Mouse (Mus musculus): Measurements from ENCODE around the gene Bbs9. TPM values are rescaled to one million over a fixed set of nuclear protein-coding genes. Genes with fewer than 3 reads are reported as not detected.
A peak's percentile ranks its signal among the peaks of the same experiment; 100 is the strongest.

The Bbs9 gene
- total and polyA plus RNA-seq, 3 experiments: 6.9 to 9.1 (median 7.8) TPM

DNA sequence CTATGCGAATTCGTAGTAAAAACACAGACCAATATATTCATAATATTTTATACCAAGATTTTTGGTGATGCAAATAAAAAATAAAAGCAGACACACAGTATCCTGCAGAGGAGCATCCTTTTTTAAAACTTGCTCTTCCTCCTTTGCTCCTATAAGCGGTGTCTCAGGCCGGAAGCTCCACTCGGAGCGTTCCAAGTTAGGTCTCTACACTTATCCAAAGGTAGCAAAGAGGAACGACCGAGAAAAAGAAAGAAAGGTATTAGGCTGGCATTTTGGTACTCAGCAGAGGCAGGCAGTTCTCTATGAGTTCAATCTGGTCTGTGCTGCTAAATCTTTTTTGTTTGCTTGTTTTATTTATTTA is 6.6 kb upstream of the Bbs9 start:
- dilution Hi-C loops (cut with MboI; ENCODE audit: extremely low pct_ligation_motif_present, extremely low pct_unique_long_range_greater_than_20kb, low sequenced_read_pairs): no loop called here
- DNase-seq (ENCODE audit: extremely low read depth): no peak
- H3K27ac ChIP-seq (ENCODE audit: insufficient read depth, low read depth): no peak overlapping the region
- peaks cover 7% of the 10 kb centered on the region for H3K79me2 ChIP-seq (replicated peaks; ENCODE audit: control insufficient read depth, extremely low read depth, insufficient read depth, poor library complexity, severe bottlenecking)
- 0 out of 4 replicates have a peak, but pooled peaks cover 0 to 7% of the 10 kb centered on the region in 2 experiments for H3K4me1 ChIP-seq (ENCODE audit: control insufficient read depth in 1 of 2, insufficient read depth in 2 of 2)
- no peak for TF ChIP-seq E2F4 (IDR thresholded peaks at IDR 0.05; ENCODE audit: insufficient replicate concordance, low read depth, low read length)
- TF ChIP-seq CTCF (conservative IDR thresholded peaks at IDR 0.05 in 1 of 2, IDR thresholded peaks at IDR 0.05 in 1 of 2; ENCODE audit: low read depth in 2 of 2, low read length in 2 of 2): no peak
- no peak for TF ChIP-seq ETS1 (conservative IDR thresholded peaks at IDR 0.05; ENCODE audit: low read depth, low read length)
- no peak for TF ChIP-seq IRF4 (IDR thresholded peaks at IDR 0.05; ENCODE audit: low read depth, low read length)
- TF ChIP-seq UBTF (IDR thresholded peaks at IDR 0.05; ENCODE audit: low read depth, low read length): no peak
- no peak for TF ChIP-seq USF2 (conservative IDR thresholded peaks at IDR 0.05; ENCODE audit: low read depth, low read length)
- no peak for TF ChIP-seq JUND (conservative IDR thresholded peaks at IDR 0.05; ENCODE audit: low read depth, low read length)
- no peak for TF ChIP-seq MEF2A (IDR thresholded peaks at IDR 0.05; ENCODE audit: borderline replicate concordance, low read depth, low read length)
- TF ChIP-seq MAX (IDR thresholded peaks at IDR 0.05; ENCODE audit: low read length): no peak
- no peak for TF ChIP-seq ZC3H11A (IDR thresholded peaks at IDR 0.05; ENCODE audit: low read depth, low read length)
- no peak for TF ChIP-seq CHD1 (IDR thresholded peaks at IDR 0.05; ENCODE audit: low read depth, low read length)
- TF ChIP-seq GABPA (IDR thresholded peaks at IDR 0.05; ENCODE audit: insufficient replicate concordance, low read depth, low read length): no peak
- no peak for TF ChIP-seq PAX5 (IDR thresholded peaks at IDR 0.05; ENCODE audit: low read length)
- no peak for TF ChIP-seq SIN3A (IDR thresholded peaks at IDR 0.05; ENCODE audit: low read length)
- TF ChIP-seq HCFC1 (IDR thresholded peaks at IDR 0.05; ENCODE audit: low read depth, low read length): no peak
- no peak for TF ChIP-seq MYC (IDR thresholded peaks at IDR 0.05; ENCODE audit: low read depth, low read length)
- no peak for TF ChIP-seq EP300 (IDR thresholded peaks at IDR 0.05; ENCODE audit: low read length)
- TF ChIP-seq TCF12 (IDR thresholded peaks at IDR 0.05; ENCODE audit: low read depth, low read length): no peak
- in situ Hi-C loops (cut with MboI; ENCODE audit: low pct_ligation_motif_present, low pct_unique_long_range_greater_than_20kb, low sequenced_read_pairs): no loop called here
- H3K9ac ChIP-seq (ENCODE audit: insufficient read depth, low read depth): peak overlapping the region; percentile 73; the same call in 1 of the 2 replicates
- H3K27me3 ChIP-seq (replicated peaks): no peaks in the 10 kb centered on the region
- H3K4me3 ChIP-seq (replicated peaks in 1 of 3; ENCODE audit: low read depth in 2 of 3, low read length in 2 of 3, poor library complexity in 1 of 3): peak overlapping the region in 2 of 3 experiments; percentile 65 to 84
- peak overlapping the region; percentile 55; the same call in 1 of the 2 replicates for H3K4me2 ChIP-seq (ENCODE audit: insufficient read depth, low read depth, poor library complexity, severe bottlenecking)
- H3K9me3 ChIP-seq (replicated peaks; ENCODE audit: low read length): no peaks in the 10 kb centered on the region
- H3K36me3 ChIP-seq (replicated peaks in 1 of 2; ENCODE audit: control insufficient read depth in 1 of 2, insufficient read depth in 1 of 2, low read length in 1 of 2): peaks cover 10 to 22% of the 10 kb centered on the region in 2 experiments

DNA sequence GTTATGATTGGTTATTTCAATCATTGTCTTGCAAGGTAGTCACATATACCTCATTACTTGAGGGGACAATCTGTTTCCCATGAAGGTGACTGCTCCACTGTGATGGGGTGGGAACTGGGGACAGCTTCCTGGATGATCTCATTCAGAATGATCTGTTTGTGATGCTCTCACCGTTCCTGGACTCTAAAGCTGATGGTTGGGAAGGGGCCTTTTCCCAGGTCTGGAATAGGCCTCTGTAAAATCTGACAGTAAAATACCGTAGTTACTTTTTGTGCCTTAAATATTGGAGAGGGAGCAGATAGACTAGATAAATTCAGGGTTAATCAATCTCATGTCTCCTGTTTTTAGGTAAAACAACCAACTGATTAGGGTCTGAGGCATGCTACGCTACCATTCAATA is 5.9 kb upstream of the Bbs9 start, which contains the start of gene Rp9:
Gene Rp9 (minus strand): TSS at position 101 of the 400 bp plus-strand sequence.
- in situ Hi-C loops (cut with MboI; ENCODE audit: low pct_ligation_motif_present, low pct_unique_long_range_greater_than_20kb, low sequenced_read_pairs) (no loop called here), dilution Hi-C loops (cut with MboI; ENCODE audit: extremely low pct_ligation_motif_present, extremely low pct_unique_long_range_greater_than_20kb, low sequenced_read_pairs) (no loop called here)
- no peaks in the 10 kb centered on the region for H3K9me3 ChIP-seq (replicated peaks; ENCODE audit: low read length)
- H3K36me3 ChIP-seq (replicated peaks in 1 of 2; ENCODE audit: control insufficient read depth in 1 of 2, insufficient read depth in 1 of 2, low read length in 1 of 2): peaks cover 7 to 15% of the 10 kb centered on the region in 2 experiments
- DNase-seq (ENCODE audit: extremely low read depth): no peak
- H3K4me1 ChIP-seq (ENCODE audit: control insufficient read depth in 1 of 2, insufficient read depth in 2 of 2): 0 out of 4 replicates have a peak, but pooled peaks cover 0 to 7% of the 10 kb centered on the region in 2 experiments
- H3K27ac ChIP-seq (ENCODE audit: insufficient read depth, low read depth): no peak within 1 kb of the TSS
- peaks cover 7% of the 10 kb centered on the region for H3K79me2 ChIP-seq (replicated peaks; ENCODE audit: control insufficient read depth, extremely low read depth, insufficient read depth, poor library complexity, severe bottlenecking)
- peak within 1 kb of the TSS; percentile 95 for H3K4me2 ChIP-seq (ENCODE audit: insufficient read depth, low read depth, poor library complexity, severe bottlenecking)
- TF ChIP-seq ETS1 (conservative IDR thresholded peaks at IDR 0.05; ENCODE audit: low read depth, low read length): no peak
- TF ChIP-seq JUND (conservative IDR thresholded peaks at IDR 0.05; ENCODE audit: low read depth, low read length): no peak
- no peak for TF ChIP-seq CTCF (conservative IDR thresholded peaks at IDR 0.05 in 1 of 2, IDR thresholded peaks at IDR 0.05 in 1 of 2; ENCODE audit: low read depth in 2 of 2, low read length in 2 of 2)
- no peak for TF ChIP-seq MYC (IDR thresholded peaks at IDR 0.05; ENCODE audit: low read depth, low read length)
- TF ChIP-seq E2F4 (IDR thresholded peaks at IDR 0.05; ENCODE audit: insufficient replicate concordance, low read depth, low read length): no peak
- TF ChIP-seq MAZ (IDR thresholded peaks at IDR 0.05; ENCODE audit: low read depth, low read length): no peak
- no peak for TF ChIP-seq MXI1 (IDR thresholded peaks at IDR 0.05; ENCODE audit: low read depth, low read length)
- no peak for TF ChIP-seq CHD2 (IDR thresholded peaks at IDR 0.05; ENCODE audit: low read length)
- no peak for TF ChIP-seq RAD21 (IDR thresholded peaks at IDR 0.05; ENCODE audit: low read depth, low read length)
- no peak for TF ChIP-seq TBP (conservative IDR thresholded peaks at IDR 0.05; ENCODE audit: low read depth, low read length)
- TF ChIP-seq ZKSCAN1 (IDR thresholded peaks at IDR 0.05; ENCODE audit: borderline replicate concordance, low read depth, low read length): no peak
- no peak for TF ChIP-seq CHD1 (IDR thresholded peaks at IDR 0.05; ENCODE audit: low read depth, low read length)
- TF ChIP-seq POLR2AphosphoS2 (IDR thresholded peaks at IDR 0.05; ENCODE audit: low read depth, low read length): no peak
- no peak for TF ChIP-seq IRF4 (IDR thresholded peaks at IDR 0.05; ENCODE audit: low read depth, low read length)
- TF ChIP-seq NRF1 (IDR thresholded peaks at IDR 0.05; ENCODE audit: low read depth, low read length): no peak
- TF ChIP-seq ZC3H11A (IDR thresholded peaks at IDR 0.05; ENCODE audit: low read depth, low read length): no peak
- no peaks in the 10 kb centered on the region for H3K27me3 ChIP-seq (replicated peaks)
- peak within 1 kb of the TSS; percentile 73 for H3K9ac ChIP-seq (ENCODE audit: insufficient read depth, low read depth)
- H3K4me3 ChIP-seq (replicated peaks in 1 of 3; ENCODE audit: low read depth in 2 of 3, low read length in 2 of 3, poor library complexity in 1 of 3): peak within 1 kb of the TSS; percentile 22 to 84 (median 65)
